Mouse (Mus musculus): ENCODE data around the gene Golga7b.

GRCm38 (mm10) chr19:42316525-42316924 is 69.2 kb downstream of the Golga7b start:
- TF ChIP-seq CTCF (IDR thresholded peaks at IDR 0.05; ENCODE audit: extremely low read depth, insufficient read depth, insufficient read length, insufficient replicate concordance) (no peak), POLR2A (IDR thresholded peaks at IDR 0.05; ENCODE audit: low read depth, low read length) (no peak)
